Mouse (Mus musculus): Measurements from ENCODE around the gene Frmd4b.

DNA sequence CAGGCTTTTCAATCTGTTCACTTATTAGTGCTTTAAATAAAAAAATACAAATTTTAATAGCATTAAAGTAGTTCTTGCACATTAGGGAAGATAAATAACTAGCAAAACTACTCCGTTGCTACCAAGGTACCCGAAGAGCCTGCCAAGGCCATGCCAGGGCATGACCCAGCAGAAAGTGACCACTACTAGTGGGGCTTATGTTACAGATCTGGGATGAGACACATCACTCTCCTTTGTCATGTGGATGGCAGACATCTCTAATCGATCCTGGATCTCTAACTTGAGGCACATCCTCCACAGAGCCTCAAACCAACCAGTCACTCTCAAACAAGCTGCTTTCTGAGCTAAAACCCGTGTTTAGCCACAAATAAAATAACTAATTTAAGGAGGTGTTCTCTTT, 350.7 kb downstream of the Frmd4b start:
- TF ChIP-seq POLR2A (IDR thresholded peaks at IDR 0.05; ENCODE audit: low read depth, low read length) (no peak), CTCF (IDR thresholded peaks at IDR 0.05; ENCODE audit: extremely low read depth, insufficient read depth, insufficient read length, insufficient replicate concordance) (no peak)
